Mouse (Mus musculus): ENCODE results near the gene Lingo2. TPM values are rescaled to one million over a fixed set of nuclear protein-coding genes. Genes with fewer than 3 reads are reported as not detected.
A peak's percentile ranks its signal among the peaks of the same experiment; 100 is the strongest.

The Lingo2 gene
- polyA plus RNA-seq, 1 experiment from 2014 or later: 1.3 TPM

GRCm38 (mm10) chr4:36305228-36305627, 646.3 kb downstream of the Lingo2 start:
- ATAC-seq (replicated peaks; ENCODE audit: insufficient number of reproducible peaks, low FRiP score, low TSS enrichment): no peak
- no peaks in the 10 kb centered on the region for H3K27me3 ChIP-seq (ENCODE audit: control insufficient read depth, insufficient read depth, low read length)
- no peak overlapping the region for H3K4me3 ChIP-seq (ENCODE audit: low read depth, low read length)
- 78% methylated on average over 1 of the region's 1 CpGs for WGBS (ENCODE audit: insufficient replicate concordance)
- no peaks in the 10 kb centered on the region for H3K9me3 ChIP-seq (replicated peaks; ENCODE audit: control insufficient read depth, low read length)
- no peak overlapping the region for H3K9ac ChIP-seq (ENCODE audit: low read depth, low read length)
- no peaks in the 10 kb centered on the region for H3K4me1 ChIP-seq (ENCODE audit: control insufficient read depth, insufficient read depth, low read length)
- H3K27ac ChIP-seq (ENCODE audit: low read depth, low read length): no peak overlapping the region
- H3K4me2 ChIP-seq: no peak overlapping the region
- no peaks in the 10 kb centered on the region for H3K36me3 ChIP-seq (ENCODE audit: control insufficient read depth, insufficient read depth, low read length)

DNA sequence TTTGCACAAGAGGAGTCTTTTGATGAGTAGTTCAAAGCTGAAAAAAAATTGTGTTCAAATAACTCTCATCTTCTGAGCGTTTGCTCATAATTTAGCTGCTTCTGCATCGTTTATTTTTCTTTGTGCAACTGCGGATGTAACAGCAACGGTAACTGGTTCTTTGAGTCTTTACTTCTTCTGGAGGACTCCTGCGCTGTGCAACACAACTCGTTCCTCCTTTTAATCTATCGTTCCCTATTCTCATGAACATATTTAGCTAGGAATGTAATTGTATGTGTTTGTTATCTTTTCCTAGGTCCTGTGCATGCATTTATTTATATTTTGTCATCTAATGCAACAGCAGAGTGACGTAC, 661.9 kb downstream of the Lingo2 start:
- no peak overlapping the region for H3K9ac ChIP-seq (ENCODE audit: low read depth, low read length)
- H3K4me3 ChIP-seq (ENCODE audit: low read depth, low read length): no peak overlapping the region
- H3K27me3 ChIP-seq (ENCODE audit: control insufficient read depth, insufficient read depth, low read length): no peaks in the 10 kb centered on the region
- no peak for ATAC-seq (replicated peaks; ENCODE audit: insufficient number of reproducible peaks, low FRiP score, low TSS enrichment)
- peak overlapping the region; percentile 56; the same call in 1 of the 2 replicates for H3K4me2 ChIP-seq
- no peaks in the 10 kb centered on the region; the same call in 1 of the 2 replicates for H3K4me1 ChIP-seq (ENCODE audit: control insufficient read depth, insufficient read depth, low read length)
- no peaks in the 10 kb centered on the region for H3K9me3 ChIP-seq (replicated peaks; ENCODE audit: control insufficient read depth, low read length)
- no peak overlapping the region for H3K27ac ChIP-seq (ENCODE audit: low read depth, low read length)
- H3K36me3 ChIP-seq (ENCODE audit: control insufficient read depth, insufficient read depth, low read length): no peaks in the 10 kb centered on the region
- 67% methylated on average over 8 of the region's 8 CpGs for WGBS (ENCODE audit: insufficient replicate concordance)

- ATAC-seq (replicated peaks; ENCODE audit: insufficient number of reproducible peaks, low FRiP score, low TSS enrichment): peak; percentile 69
- no peaks in the 10 kb centered on the region for H3K27me3 ChIP-seq (ENCODE audit: control insufficient read depth, insufficient read depth, low read length)
- H3K27ac ChIP-seq (ENCODE audit: low read depth, low read length): no peak overlapping the region
- no peaks in the 10 kb centered on the region for H3K9me3 ChIP-seq (replicated peaks; ENCODE audit: control insufficient read depth, low read length)
- H3K4me1 ChIP-seq (ENCODE audit: control insufficient read depth, insufficient read depth, low read length): no peaks in the 10 kb centered on the region; the same call in 1 of the 2 replicates
- H3K4me3 ChIP-seq (ENCODE audit: low read depth, low read length): 0 out of 2 replicates have a peak overlapping the region, but pooled peaks have one; percentile 12
- no peaks in the 10 kb centered on the region for H3K36me3 ChIP-seq (ENCODE audit: control insufficient read depth, insufficient read depth, low read length)
- H3K9ac ChIP-seq (ENCODE audit: low read depth, low read length): no peak overlapping the region
- 38% methylated on average over 17 of the region's 17 CpGs for WGBS (ENCODE audit: insufficient replicate concordance)
- H3K4me2 ChIP-seq: peak overlapping the region; percentile 56
Observed at GRCm38 (mm10) chr4:36288813-36289700, 662.5 kb downstream of the Lingo2 start.

DNA sequence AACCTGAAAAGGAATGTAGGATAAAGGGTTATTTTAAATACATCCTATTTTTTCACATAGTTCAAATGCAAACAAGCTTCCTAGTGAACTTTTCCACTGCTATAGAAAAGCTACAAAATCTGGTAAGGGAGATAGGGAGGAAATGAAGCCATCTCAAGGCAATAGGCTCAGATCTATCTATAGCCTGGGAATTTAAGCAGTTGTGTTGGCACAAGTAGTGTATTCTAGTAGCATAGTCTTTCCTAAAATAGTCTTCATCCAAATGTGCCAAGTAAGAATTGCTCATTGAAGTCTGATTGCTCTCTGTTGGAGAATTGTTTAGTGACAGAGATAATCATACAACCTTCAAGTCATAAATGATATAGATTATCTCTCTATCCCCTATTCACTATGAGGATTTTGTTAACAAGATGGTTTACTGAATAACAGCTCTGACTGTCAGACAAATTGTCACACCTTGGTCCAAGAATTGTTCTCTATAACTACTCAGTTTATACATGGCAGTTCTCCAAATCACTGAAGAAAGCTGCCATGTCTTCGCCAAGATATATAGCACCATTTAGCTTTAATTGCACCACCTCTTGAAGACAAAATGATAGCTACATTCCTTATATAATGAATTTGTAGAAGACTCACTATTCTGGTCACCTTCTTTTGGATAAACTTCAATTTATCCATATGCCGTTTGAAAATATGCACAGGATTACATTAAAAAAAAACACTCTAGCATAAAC, 688.9 kb downstream of the Lingo2 start:
- 86% methylated on average over 2 of the region's 2 CpGs for WGBS (ENCODE audit: insufficient replicate concordance)

GRCm38 (mm10) chr4:36186231-36186922, 765.2 kb downstream of the Lingo2 start:
- Histone ChIP-seq H3K27ac (ENCODE audit: low read depth, low read length) (no peak overlapping the region), H3K27me3 (ENCODE audit: control insufficient read depth, insufficient read depth, low read length) (no peaks in the 10 kb centered on the region), H3K4me1 (ENCODE audit: control insufficient read depth, insufficient read depth, low read length) (no peaks in the 10 kb centered on the region), H3K9me3 (replicated peaks; ENCODE audit: control insufficient read depth, low read length) (no peaks in the 10 kb centered on the region), H3K4me3 (ENCODE audit: low read depth, low read length) (no peak overlapping the region), H3K36me3 (ENCODE audit: control insufficient read depth, insufficient read depth, low read length) (no peaks in the 10 kb centered on the region), H3K9ac (ENCODE audit: low read depth, low read length) (no peak overlapping the region), H3K4me2 (no peak overlapping the region; the same call in 1 of the 2 replicates)
- no peak for ATAC-seq (replicated peaks; ENCODE audit: insufficient number of reproducible peaks, low FRiP score, low TSS enrichment)
- 46% methylated on average over 7 of the region's 7 CpGs for WGBS (ENCODE audit: insufficient replicate concordance)

More for the DNA sequence above, 688.9 kb downstream of the Lingo2 start:
- Histone ChIP-seq H3K4me2 (no peak overlapping the region), H3K27ac (ENCODE audit: low read depth, low read length) (no peak overlapping the region), H3K36me3 (ENCODE audit: control insufficient read depth, insufficient read depth, low read length) (no peaks in the 10 kb centered on the region), H3K4me1 (ENCODE audit: control insufficient read depth, insufficient read depth, low read length) (no peaks in the 10 kb centered on the region), H3K9me3 (replicated peaks; ENCODE audit: control insufficient read depth, low read length) (no peaks in the 10 kb centered on the region), H3K27me3 (ENCODE audit: control insufficient read depth, insufficient read depth, low read length) (no peaks in the 10 kb centered on the region), H3K9ac (ENCODE audit: low read depth, low read length) (no peak overlapping the region), H3K4me3 (ENCODE audit: low read depth, low read length) (no peak overlapping the region)
- ATAC-seq (replicated peaks; ENCODE audit: insufficient number of reproducible peaks, low FRiP score, low TSS enrichment): no peak

DNA sequence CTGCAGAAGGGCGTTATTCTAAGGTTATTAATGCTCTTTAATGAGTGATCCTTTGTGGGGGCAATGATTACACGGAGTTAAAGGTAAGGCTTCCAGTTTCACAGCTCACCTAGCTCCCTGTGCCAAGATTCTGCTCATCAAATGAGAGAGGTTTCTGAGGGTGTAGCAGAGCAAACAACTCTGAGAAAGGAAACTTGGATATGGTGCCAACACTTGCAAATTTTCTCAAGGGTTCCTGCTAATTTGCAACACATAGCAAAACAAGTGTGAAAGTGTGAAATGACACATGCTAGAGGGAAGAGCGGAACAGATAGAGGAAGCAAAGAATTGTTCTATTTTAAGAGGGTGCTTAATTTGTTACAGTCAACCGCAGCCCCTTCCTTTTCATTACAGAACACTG, 767.9 kb downstream of the Lingo2 start:
- Histone ChIP-seq H3K27me3 (ENCODE audit: control insufficient read depth, insufficient read depth, low read length) (no peaks in the 10 kb centered on the region), H3K27ac (ENCODE audit: low read depth, low read length) (no peak overlapping the region), H3K4me3 (ENCODE audit: low read depth, low read length) (no peak overlapping the region), H3K36me3 (ENCODE audit: control insufficient read depth, insufficient read depth, low read length) (no peaks in the 10 kb centered on the region), H3K4me1 (ENCODE audit: control insufficient read depth, insufficient read depth, low read length) (no peaks in the 10 kb centered on the region), H3K4me2 (no peak overlapping the region), H3K9me3 (replicated peaks; ENCODE audit: control insufficient read depth, low read length) (no peaks in the 10 kb centered on the region), H3K9ac (ENCODE audit: low read depth, low read length) (no peak overlapping the region)
- WGBS (ENCODE audit: insufficient replicate concordance): 48% methylated on average over 4 of the region's 4 CpGs
- no peak for ATAC-seq (replicated peaks; ENCODE audit: insufficient number of reproducible peaks, low FRiP score, low TSS enrichment)

- Histone ChIP-seq H3K27me3 (ENCODE audit: control insufficient read depth, insufficient read depth, low read length) (no peaks in the 10 kb centered on the region), H3K4me2 (no peak overlapping the region), H3K9ac (ENCODE audit: low read depth, low read length) (no peak overlapping the region), H3K9me3 (replicated peaks; ENCODE audit: control insufficient read depth, low read length) (no peaks in the 10 kb centered on the region), H3K4me3 (ENCODE audit: low read depth, low read length) (no peak overlapping the region), H3K36me3 (ENCODE audit: control insufficient read depth, insufficient read depth, low read length) (no peaks in the 10 kb centered on the region), H3K27ac (ENCODE audit: low read depth, low read length) (no peak overlapping the region), H3K4me1 (ENCODE audit: control insufficient read depth, insufficient read depth, low read length) (no peaks in the 10 kb centered on the region)
- ATAC-seq (replicated peaks; ENCODE audit: insufficient number of reproducible peaks, low FRiP score, low TSS enrichment): no peak
- WGBS (ENCODE audit: insufficient replicate concordance): 41% methylated on average over 1 of the region's 1 CpGs
Observed at GRCm38 (mm10) chr4:36170099-36170498, 781.4 kb downstream of the Lingo2 start.

GRCm38 (mm10) chr4:36131341-36131740, 820.2 kb downstream of the Lingo2 start:
- H3K27me3 ChIP-seq (ENCODE audit: control insufficient read depth, insufficient read depth, low read length): no peaks in the 10 kb centered on the region
- no peaks in the 10 kb centered on the region for H3K4me1 ChIP-seq (ENCODE audit: control insufficient read depth, insufficient read depth, low read length)
- no peak for ATAC-seq (replicated peaks; ENCODE audit: insufficient number of reproducible peaks, low FRiP score, low TSS enrichment)
- H3K27ac ChIP-seq (ENCODE audit: low read depth, low read length): no peak overlapping the region
- H3K9me3 ChIP-seq (replicated peaks; ENCODE audit: control insufficient read depth, low read length): no peaks in the 10 kb centered on the region
- H3K4me2 ChIP-seq: no peak overlapping the region
- H3K9ac ChIP-seq (ENCODE audit: low read depth, low read length): no peak overlapping the region
- H3K36me3 ChIP-seq (ENCODE audit: control insufficient read depth, insufficient read depth, low read length): no peaks in the 10 kb centered on the region
- H3K4me3 ChIP-seq (ENCODE audit: low read depth, low read length): no peak overlapping the region
